Mouse (Mus musculus) kidney, adult 2 months (tissue): ENCODE measurements around the gene Dab2ip.

Source experiments
- CTCF ChIP-seq: fragments of 200-500 bp; conservative IDR thresholded peaks from 2 replicates; pipeline ENCODE4 v1.5.1; 2011; ENCODE audit warnings: low read depth, mild to moderate bottlenecking, control low read depth, low read length, moderate library complexity, mixed read lengths; ENCODE audit not compliant: insufficient read depth, insufficient read length
- POLR2A ChIP-seq: fragments of 200-500 bp; IDR thresholded peaks from one replicate; pipeline ENCODE4 v1.6.1; 2011; ENCODE audit warnings: low read depth, low read length, control low read depth

GRCm38 (mm10) chr2:35674431-35674830, 116.4 kb downstream of the Dab2ip start:
- TF ChIP-seq POLR2A (no peak), CTCF (no peak)
